Mouse (Mus musculus) kidney, adult 2 months (tissue): Measurements from ENCODE around the gene Arf5.

Source experiments
- CTCF ChIP-seq: fragments of 200-500 bp; conservative IDR thresholded peaks from 2 replicates; pipeline ENCODE4 v1.5.1; 2011; ENCODE audit warnings: low read depth, mild to moderate bottlenecking, control low read depth, low read length, moderate library complexity, mixed read lengths; ENCODE audit not compliant: insufficient read depth, insufficient read length
- POLR2A ChIP-seq: fragments of 200-500 bp; IDR thresholded peaks from one replicate; pipeline ENCODE4 v1.6.1; 2011; ENCODE audit warnings: low read depth, low read length, control low read depth

DNA sequence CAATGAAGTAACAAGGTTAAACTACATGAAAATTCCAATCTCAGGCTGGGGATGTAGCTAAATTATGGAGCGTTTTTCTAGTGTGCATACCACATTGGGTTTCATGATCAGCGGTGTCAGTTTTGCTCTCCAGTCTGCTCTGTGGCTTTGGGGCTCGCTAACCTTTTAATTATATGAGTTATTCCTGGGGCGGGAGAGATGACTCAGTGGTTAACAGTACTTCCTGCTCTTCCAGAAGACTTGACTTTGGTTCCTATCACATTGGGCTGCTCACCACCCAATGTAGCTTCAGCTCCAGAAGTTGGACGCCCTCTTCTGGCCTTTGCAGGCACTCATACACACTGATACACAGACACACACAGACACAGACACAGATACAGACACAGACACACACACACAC lies 47.3 kb downstream of the Arf5 start:
- no peak for TF ChIP-seq CTCF
- no peak for TF ChIP-seq POLR2A
